Mouse (Mus musculus): ENCODE measurements around the gene Abcc1. TPM values are rescaled to one million over a fixed set of nuclear protein-coding genes. Genes with fewer than 3 reads are reported as not detected.

Abcc1 gene
- polyA plus RNA-seq, 1 experiment from 2014 or later: 6.1 TPM

DNA sequence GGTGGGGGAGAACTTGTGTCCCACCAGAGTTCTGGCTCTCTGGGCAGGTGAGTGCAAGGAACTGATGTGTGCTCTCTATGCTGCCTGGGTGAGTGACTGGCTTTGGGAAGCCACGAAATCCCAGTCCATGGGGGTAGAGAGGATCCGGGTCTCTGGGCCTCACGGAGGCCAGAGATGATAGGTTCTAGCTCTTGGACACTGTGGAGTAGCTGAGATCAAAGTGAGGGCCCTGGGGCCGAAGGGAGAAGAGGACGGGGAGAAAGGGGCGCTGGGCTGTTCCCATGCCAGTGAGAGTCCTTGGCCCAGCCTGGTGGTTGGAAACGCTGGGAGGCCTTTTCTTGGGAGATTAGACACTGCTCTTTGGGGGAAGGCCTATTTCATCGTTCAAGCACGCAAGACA is 53.8 kb downstream of the Abcc1 start:
- 95% methylated on average over 9 of the region's 9 CpGs for WGBS

DNA sequence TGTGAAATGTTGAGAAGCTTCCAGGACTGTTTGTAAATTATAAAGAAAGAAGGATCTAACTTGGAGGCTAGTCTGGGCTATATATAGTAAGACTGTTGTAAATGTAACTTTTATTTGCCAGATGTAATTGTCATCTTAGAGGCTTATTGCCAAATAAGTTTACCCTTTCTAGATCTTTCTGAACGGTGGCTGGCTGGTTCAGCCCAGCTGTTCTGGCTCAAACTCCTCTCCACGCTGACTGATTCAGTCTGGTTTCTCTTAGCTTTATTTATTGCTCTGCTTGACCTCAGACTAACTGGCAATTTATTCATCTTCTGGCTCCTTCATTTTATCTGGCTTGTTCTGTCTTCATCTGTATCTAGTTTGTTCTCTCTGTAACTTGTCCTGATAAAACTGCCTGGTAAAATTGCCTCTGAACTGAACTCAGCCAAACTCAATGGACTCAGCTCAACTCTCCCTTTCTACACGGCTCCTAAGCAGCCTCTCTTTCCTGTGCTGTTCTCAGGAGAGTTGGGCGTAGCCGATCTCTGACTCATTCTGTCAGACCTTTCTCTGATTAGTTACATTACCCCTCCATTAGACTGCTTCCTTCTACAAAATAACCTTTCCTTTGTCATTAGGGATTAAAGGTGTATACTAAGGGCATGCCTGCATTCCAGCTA is 55.7 kb downstream of the Abcc1 start:
- Histone ChIP-seq H3K4me2 (replicated peaks; ENCODE audit: low read depth, low read length) (no peak overlapping the region), H3K9ac (ENCODE audit: low read depth, low read length) (no peak overlapping the region), H3K4me3 (ENCODE audit: low read depth, low read length) (no peak overlapping the region), H3K4me1 (replicated peaks; ENCODE audit: control insufficient read depth, insufficient read depth, low read length) (no peaks in the 10 kb centered on the region), H3K36me3 (ENCODE audit: control insufficient read depth, insufficient read depth, low read length) (no peaks in the 10 kb centered on the region), H3K9me3 (ENCODE audit: control insufficient read depth, low read length) (no peaks in the 10 kb centered on the region), H3K27me3 (ENCODE audit: control insufficient read depth, insufficient read depth, low read length) (no peaks in the 10 kb centered on the region), H3K27ac (ENCODE audit: low read depth, low read length) (no peak overlapping the region)
- WGBS: 88% methylated on average over 5 of the region's 5 CpGs
- ATAC-seq (ENCODE audit: low FRiP score): no peak
- DNase-seq (ENCODE audit: low spot score): no peak

More for the DNA sequence above, 53.8 kb downstream of the Abcc1 start:
- no peaks in the 10 kb centered on the region for H3K27me3 ChIP-seq (ENCODE audit: control insufficient read depth, insufficient read depth, low read length)
- no peaks in the 10 kb centered on the region for H3K4me1 ChIP-seq (replicated peaks; ENCODE audit: control insufficient read depth, insufficient read depth, low read length)
- no peak for DNase-seq (ENCODE audit: low spot score)
- H3K4me3 ChIP-seq (ENCODE audit: low read depth, low read length): no peak overlapping the region
- H3K9ac ChIP-seq (ENCODE audit: low read depth, low read length): no peak overlapping the region
- H3K9me3 ChIP-seq (ENCODE audit: control insufficient read depth, low read length): no peaks in the 10 kb centered on the region
- no peaks in the 10 kb centered on the region for H3K36me3 ChIP-seq (ENCODE audit: control insufficient read depth, insufficient read depth, low read length)
- no peak overlapping the region for H3K27ac ChIP-seq (ENCODE audit: low read depth, low read length)
- no peak for ATAC-seq (ENCODE audit: low FRiP score)
- H3K4me2 ChIP-seq (replicated peaks; ENCODE audit: low read depth, low read length): no peak overlapping the region

DNA sequence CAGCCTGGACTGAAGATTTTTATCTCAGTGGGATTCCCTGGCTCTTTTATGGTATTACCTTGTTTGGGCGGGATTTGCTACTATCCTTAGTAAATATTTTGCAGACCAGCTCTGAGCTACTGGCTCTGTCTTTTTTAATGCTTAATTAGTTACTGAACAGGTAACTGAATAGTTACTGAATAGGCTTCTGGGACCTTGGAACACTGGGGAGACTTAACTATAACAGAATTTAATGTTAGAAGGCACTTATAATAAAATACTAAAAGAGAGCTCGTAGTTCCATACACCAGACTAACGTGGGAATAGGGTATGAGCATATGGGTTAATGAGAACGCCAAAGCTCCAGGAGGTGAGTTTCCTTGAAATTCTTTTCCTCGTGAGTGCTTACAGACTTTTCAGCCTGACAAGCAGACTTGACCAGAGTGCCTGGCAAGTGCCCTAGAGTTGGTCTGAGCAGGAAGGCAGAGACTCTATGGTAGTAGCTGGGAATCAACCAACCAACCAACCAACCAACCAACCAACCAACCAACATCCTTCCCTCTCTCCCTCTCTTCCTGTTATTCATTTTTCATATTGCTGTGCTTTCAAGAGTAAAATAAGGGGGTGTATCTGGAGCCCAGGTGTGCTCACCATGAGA is 59.3 kb downstream of the Abcc1 start:
- Histone ChIP-seq H3K4me3 (ENCODE audit: low read depth, low read length) (no peak overlapping the region), H3K9me3 (ENCODE audit: control insufficient read depth, low read length) (no peaks in the 10 kb centered on the region), H3K36me3 (ENCODE audit: control insufficient read depth, insufficient read depth, low read length) (no peaks in the 10 kb centered on the region), H3K4me2 (replicated peaks; ENCODE audit: low read depth, low read length) (no peak overlapping the region), H3K27ac (ENCODE audit: low read depth, low read length) (no peak overlapping the region), H3K27me3 (ENCODE audit: control insufficient read depth, insufficient read depth, low read length) (no peaks in the 10 kb centered on the region), H3K9ac (ENCODE audit: low read depth, low read length) (no peak overlapping the region), H3K4me1 (replicated peaks; ENCODE audit: control insufficient read depth, insufficient read depth, low read length) (no peaks in the 10 kb centered on the region)
- 90% methylated on average over 5 of the region's 5 CpGs for WGBS
- DNase-seq (ENCODE audit: low spot score) (no peak), ATAC-seq (ENCODE audit: low FRiP score) (no peak)

DNA sequence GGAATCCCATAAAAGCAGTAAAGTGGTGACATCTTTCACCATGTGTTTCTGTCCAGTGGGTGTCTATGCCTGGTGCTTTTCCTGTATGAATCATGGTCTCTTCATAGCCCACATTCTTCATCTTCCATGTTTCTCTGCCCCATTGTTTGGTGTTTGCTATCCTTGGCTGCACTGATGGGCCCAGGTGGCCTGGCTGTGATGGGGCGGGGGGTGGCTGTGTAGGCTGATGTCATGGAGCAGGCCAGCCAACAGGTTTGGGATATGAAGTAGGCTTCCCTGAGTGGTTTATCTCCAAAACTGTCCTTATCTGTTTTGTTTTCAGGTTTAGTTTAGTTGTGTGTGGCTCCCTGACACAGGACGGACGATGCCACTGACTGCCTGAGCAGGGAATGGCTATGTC is 60.7 kb downstream of the Abcc1 start:
- H3K4me3 ChIP-seq (ENCODE audit: low read depth, low read length): no peak overlapping the region
- no peak for ATAC-seq (ENCODE audit: low FRiP score)
- WGBS: 98% methylated on average over 3 of the region's 3 CpGs
- H3K4me2 ChIP-seq (replicated peaks; ENCODE audit: low read depth, low read length): no peak overlapping the region
- H3K27ac ChIP-seq (ENCODE audit: low read depth, low read length): no peak overlapping the region
- no peaks in the 10 kb centered on the region for H3K4me1 ChIP-seq (replicated peaks; ENCODE audit: control insufficient read depth, insufficient read depth, low read length)
- no peak for DNase-seq (ENCODE audit: low spot score)
- no peaks in the 10 kb centered on the region for H3K36me3 ChIP-seq (ENCODE audit: control insufficient read depth, insufficient read depth, low read length)
- no peak overlapping the region for H3K9ac ChIP-seq (ENCODE audit: low read depth, low read length)
- H3K27me3 ChIP-seq (ENCODE audit: control insufficient read depth, insufficient read depth, low read length): no peaks in the 10 kb centered on the region
- H3K9me3 ChIP-seq (ENCODE audit: control insufficient read depth, low read length): no peaks in the 10 kb centered on the region

DNA sequence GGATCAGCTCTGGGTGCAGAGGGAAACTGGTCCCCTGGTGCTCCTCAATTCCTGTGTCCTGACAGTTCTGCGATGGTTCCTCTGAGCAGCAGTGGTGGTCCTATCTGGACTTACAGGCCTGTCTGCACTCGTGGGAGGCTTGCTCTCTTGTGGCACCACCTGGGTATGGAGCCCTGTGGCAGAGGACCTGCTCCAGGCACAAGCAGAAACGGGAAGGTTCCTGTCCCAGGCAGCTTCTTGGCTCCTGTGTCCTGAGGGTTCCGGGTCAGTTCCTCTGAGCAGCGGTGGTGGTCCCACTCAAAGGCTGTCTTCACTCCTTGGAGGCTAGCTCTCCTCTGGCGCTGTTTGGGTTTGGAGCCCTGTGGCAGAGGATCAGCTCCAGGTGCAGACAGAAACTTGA is 68.0 kb downstream of the Abcc1 start:
- H3K9ac ChIP-seq (ENCODE audit: low read depth, low read length): no peak overlapping the region
- DNase-seq (ENCODE audit: low spot score) (no peak), ATAC-seq (ENCODE audit: low FRiP score) (no peak)
- H3K27me3 ChIP-seq (ENCODE audit: control insufficient read depth, insufficient read depth, low read length): no peaks in the 10 kb centered on the region
- no peaks in the 10 kb centered on the region for H3K9me3 ChIP-seq (ENCODE audit: control insufficient read depth, low read length)
- no peak overlapping the region for H3K4me3 ChIP-seq (ENCODE audit: low read depth, low read length)
- H3K36me3 ChIP-seq (ENCODE audit: control insufficient read depth, insufficient read depth, low read length): no peaks in the 10 kb centered on the region
- WGBS: 92% methylated on average over 6 of the region's 6 CpGs
- H3K27ac ChIP-seq (ENCODE audit: low read depth, low read length): no peak overlapping the region
- no peaks in the 10 kb centered on the region for H3K4me1 ChIP-seq (replicated peaks; ENCODE audit: control insufficient read depth, insufficient read depth, low read length)
- H3K4me2 ChIP-seq (replicated peaks; ENCODE audit: low read depth, low read length): no peak overlapping the region

DNA sequence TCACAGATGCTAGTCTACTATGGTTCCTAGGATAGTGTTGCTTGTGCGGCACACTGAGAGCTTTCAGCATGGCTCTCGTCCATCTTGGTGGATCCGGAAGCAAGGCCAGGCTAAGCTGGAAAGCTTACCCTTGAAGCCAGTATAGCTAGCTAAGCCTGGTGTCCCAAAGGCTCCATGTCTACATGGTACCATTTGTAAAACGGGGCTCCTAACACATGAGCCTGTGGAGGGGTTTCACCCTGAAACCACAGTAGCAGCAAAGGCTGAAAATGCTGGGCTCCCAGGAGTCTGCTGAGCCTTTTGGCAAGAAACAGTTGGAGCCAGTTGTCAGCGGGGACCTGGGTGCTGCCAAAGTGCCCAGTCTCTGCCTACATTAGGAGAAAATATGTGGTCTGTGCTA is 71.6 kb downstream of the Abcc1 start:
- no peak overlapping the region for H3K9ac ChIP-seq (ENCODE audit: low read depth, low read length)
- no peak overlapping the region for H3K4me3 ChIP-seq (ENCODE audit: low read depth, low read length)
- H3K27ac ChIP-seq (ENCODE audit: low read depth, low read length): no peak overlapping the region
- 93% methylated on average over 5 of the region's 5 CpGs for WGBS
- no peak overlapping the region for H3K4me2 ChIP-seq (replicated peaks; ENCODE audit: low read depth, low read length)
- H3K9me3 ChIP-seq (ENCODE audit: control insufficient read depth, low read length): no peaks in the 10 kb centered on the region
- H3K27me3 ChIP-seq (ENCODE audit: control insufficient read depth, insufficient read depth, low read length): no peaks in the 10 kb centered on the region
- H3K36me3 ChIP-seq (ENCODE audit: control insufficient read depth, insufficient read depth, low read length): no peaks in the 10 kb centered on the region
- H3K4me1 ChIP-seq (replicated peaks; ENCODE audit: control insufficient read depth, insufficient read depth, low read length): no peaks in the 10 kb centered on the region
- DNase-seq (ENCODE audit: low spot score) (no peak), ATAC-seq (ENCODE audit: low FRiP score) (no peak)

DNA sequence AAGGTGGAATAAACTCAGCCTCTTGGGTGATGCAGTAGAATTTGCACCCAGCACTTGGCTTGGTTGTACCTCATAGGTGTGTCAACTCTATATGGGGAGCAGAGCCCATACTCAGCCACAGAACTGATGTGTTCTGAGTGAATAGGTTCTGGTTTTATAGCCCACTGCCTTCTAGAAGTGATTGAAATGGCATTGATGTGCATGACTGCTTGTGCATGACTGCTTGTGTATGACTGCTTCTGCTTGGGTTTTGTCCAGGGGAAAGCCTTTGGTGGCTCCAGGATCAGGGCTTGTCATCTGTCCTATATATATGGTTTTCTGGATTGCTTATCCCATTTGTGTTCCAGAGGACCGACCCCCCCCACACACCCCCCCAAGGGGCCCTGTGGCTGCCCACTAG is 74.2 kb downstream of the Abcc1 start:
- ATAC-seq (ENCODE audit: low FRiP score) (no peak), DNase-seq (ENCODE audit: low spot score) (no peak)
- Histone ChIP-seq H3K27me3 (ENCODE audit: control insufficient read depth, insufficient read depth, low read length) (no peaks in the 10 kb centered on the region), H3K4me3 (ENCODE audit: low read depth, low read length) (no peak overlapping the region), H3K9me3 (ENCODE audit: control insufficient read depth, low read length) (no peaks in the 10 kb centered on the region), H3K27ac (ENCODE audit: low read depth, low read length) (no peak overlapping the region), H3K4me1 (replicated peaks; ENCODE audit: control insufficient read depth, insufficient read depth, low read length) (no peaks in the 10 kb centered on the region), H3K9ac (ENCODE audit: low read depth, low read length) (no peak overlapping the region), H3K4me2 (replicated peaks; ENCODE audit: low read depth, low read length) (no peak overlapping the region), H3K36me3 (ENCODE audit: control insufficient read depth, insufficient read depth, low read length) (no peaks in the 10 kb centered on the region)
- 94% methylated on average over 1 of the region's 1 CpGs for WGBS

DNA sequence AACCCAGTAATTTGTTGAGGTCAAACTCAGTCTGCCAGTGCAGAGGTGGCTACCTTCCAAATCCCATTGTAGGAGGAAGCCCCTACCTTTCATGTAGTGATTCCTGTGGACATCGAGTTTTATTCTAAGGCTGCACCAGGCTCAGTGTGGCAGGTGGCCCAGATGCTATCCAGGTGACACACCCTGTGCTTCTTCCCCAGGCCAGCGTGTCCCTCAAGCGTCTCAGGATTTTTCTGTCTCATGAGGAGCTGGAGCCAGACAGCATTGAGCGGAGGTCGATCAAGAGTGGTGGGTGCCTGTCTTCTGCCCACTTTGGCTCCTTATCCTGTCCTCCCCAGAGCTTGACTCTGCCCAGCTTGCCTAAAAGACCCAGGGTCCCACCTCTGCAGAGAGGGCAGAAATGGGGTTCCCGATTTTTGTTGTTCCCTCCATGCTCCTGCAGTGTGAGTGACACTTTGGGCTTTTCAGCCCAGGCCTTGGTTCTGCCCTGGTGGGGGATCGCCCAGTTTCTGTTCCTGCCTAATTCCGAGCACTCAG is 76.2 kb downstream of the Abcc1 start:
- WGBS: 92% methylated on average over 8 of the region's 8 CpGs
- Histone ChIP-seq H3K27me3 (ENCODE audit: control insufficient read depth, insufficient read depth, low read length) (no peaks in the 10 kb centered on the region), H3K9me3 (ENCODE audit: control insufficient read depth, low read length) (no peaks in the 10 kb centered on the region), H3K9ac (ENCODE audit: low read depth, low read length) (no peak overlapping the region), H3K4me1 (replicated peaks; ENCODE audit: control insufficient read depth, insufficient read depth, low read length) (no peaks in the 10 kb centered on the region), H3K27ac (ENCODE audit: low read depth, low read length) (no peak overlapping the region), H3K36me3 (ENCODE audit: control insufficient read depth, insufficient read depth, low read length) (no peaks in the 10 kb centered on the region), H3K4me2 (replicated peaks; ENCODE audit: low read depth, low read length) (no peak overlapping the region), H3K4me3 (ENCODE audit: low read depth, low read length) (no peak overlapping the region)
- ATAC-seq (ENCODE audit: low FRiP score) (no peak), DNase-seq (ENCODE audit: low spot score) (no peak)

DNA sequence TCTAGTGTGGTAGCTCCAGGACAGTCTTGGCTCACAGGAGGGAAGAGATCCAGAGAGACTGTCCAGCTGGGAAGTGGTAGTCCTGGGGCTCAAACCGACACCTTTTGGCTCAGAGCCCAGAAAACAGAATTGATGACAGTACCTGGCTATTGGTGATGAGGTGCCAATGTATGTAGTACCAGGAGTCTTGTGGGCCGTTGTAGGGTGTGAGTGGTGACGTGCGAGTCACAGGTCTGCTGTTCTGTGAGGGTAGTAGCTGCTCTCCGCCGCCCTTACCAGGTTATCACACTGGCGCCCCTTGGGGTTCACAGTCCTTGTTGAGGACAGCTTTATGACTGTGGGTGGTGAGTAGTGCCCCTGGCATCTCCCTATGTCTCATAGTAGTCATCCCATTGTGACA is 77.2 kb downstream of the Abcc1 start:
- DNase-seq (ENCODE audit: low spot score): no peak
- Histone ChIP-seq H3K9me3 (ENCODE audit: control insufficient read depth, low read length) (no peaks in the 10 kb centered on the region), H3K4me3 (ENCODE audit: low read depth, low read length) (no peak overlapping the region), H3K4me1 (replicated peaks; ENCODE audit: control insufficient read depth, insufficient read depth, low read length) (no peaks in the 10 kb centered on the region), H3K27ac (ENCODE audit: low read depth, low read length) (no peak overlapping the region), H3K4me2 (replicated peaks; ENCODE audit: low read depth, low read length) (no peak overlapping the region), H3K9ac (ENCODE audit: low read depth, low read length) (no peak overlapping the region), H3K36me3 (ENCODE audit: control insufficient read depth, insufficient read depth, low read length) (no peaks in the 10 kb centered on the region), H3K27me3 (ENCODE audit: control insufficient read depth, insufficient read depth, low read length) (no peaks in the 10 kb centered on the region)
- WGBS: 83% methylated on average over 7 of the region's 7 CpGs
- no peak for ATAC-seq (ENCODE audit: low FRiP score)

Measured in hindbrain, embryonic 11.5 days (tissue).